In genomic region chr10:12874577-12875277, GRCm38 (mm10) we compare ENCODE assay signal across 8 mouse cellular contexts. TPM values are rescaled to one million over a fixed set of nuclear protein-coding genes. Genes with fewer than 3 reads are reported as not detected.
DNase-seq lines count a peak whose midpoint lies in the region; ATAC-seq lines count a peak whose summit lies in the region.

No protein-coding gene starts in this region.

- DNase-seq in adrenal gland, adult (ENCODE audit: inconsistent age in 2 of 2, low spot score in 1 of 2): peak; percentile 44 to 77
- DNase-seq in adrenal gland, adult 8-10 months: no peak
- no peak for DNase-seq in right cerebral cortex, postnatal 25 days
- no peak for DNase-seq in right cerebral cortex, postnatal 14 days
- DNase-seq in embryo, embryonic 10 days (ENCODE audit: low spot score): no peak

- ATAC-seq in CD4-positive, CD25-positive, alpha-beta regulatory T cell, adult 4 months: peak; percentile 99
- ATAC-seq in granulocyte monocyte progenitor cell, adult 5-6 weeks (replicated peaks; ENCODE audit: poor library complexity, severe bottlenecking): peak; percentile 99

- H3K9me3 ChIP-seq in megakaryocyte, embryonic 14.5 days: no peaks in the 10 kb centered on the region

- peak overlapping the region; percentile 90 for H3K4me3 ChIP-seq in megakaryocyte, embryonic 14.5 days (replicated peaks)

- peaks cover 16% of the 10 kb centered on the region for H3K4me1 ChIP-seq in megakaryocyte, embryonic 14.5 days

- no peaks in the 10 kb centered on the region for H3K27me3 ChIP-seq in megakaryocyte, embryonic 14.5 days (replicated peaks)

- no peaks in the 10 kb centered on the region for H3K36me3 ChIP-seq in megakaryocyte, embryonic 14.5 days (replicated peaks; ENCODE audit: low read length)

RNA-seq across cellular contexts. Expression of gene Utrn, which starts 5.6 kb away (rescaled TPM):
- 100 to 1,000 TPM in 3 of 4 experiments, 10 to 100 TPM in 1; 98.3 to 124 (median 123) TPM for total RNA-seq in adrenal gland, adult 8-10 months (2022)
- polyA plus RNA-seq in CD4-positive, CD25-positive, alpha-beta regulatory T cell, adult 4 months (2017; shearing (Covaris generic)): 100 to 1,000 TPM; 414 to 617 TPM
- total RNA-seq in granulocyte monocyte progenitor cell, adult 5-6 weeks (2014; fragmentation: Nextera tagmentation): 23.3 and 28.4 TPM in 2 replicates
- 26.6 TPM in 2 replicates for total RNA-seq in granulocyte monocyte progenitor cell, adult 5-6 weeks (2017)
- 0.64 and 6.1 TPM in 2 replicates for polyA plus RNA-seq in megakaryocyte, embryonic 14.5 days (2012; ENCODE audit: insufficient read depth, low replicate concordance)

Comparison
In these comparisons a context has a peak if more than half of its experiments do, and no peak if none do; other contexts are left out.
1. DNase-seq: peak in adrenal gland, adult (2 of 2); none in adrenal gland, adult 8-10 months (single experiment), right cerebral cortex, postnatal 25 days (single experiment), right cerebral cortex, postnatal 14 days (single experiment) and embryo, embryonic 10 days (single experiment).